Mouse (Mus musculus) MEL (cell line): ENCODE data around the gene Rtn4rl1. TPM values are rescaled to one million over a fixed set of nuclear protein-coding genes. Genes with fewer than 3 reads are reported as not detected.

Experiments
- DNase-seq: peaks from one replicate; pipeline ENCODE4 v3.0.0; 2011; ENCODE audit warnings: low read depth, low spot score
- H3K27ac ChIP-seq: 2 replicates; pipeline ENCODE4 v1.5.1; 2012; ENCODE audit warnings: low read depth, mild to moderate bottlenecking, control low read depth, low read length, moderate library complexity; ENCODE audit not compliant: control insufficient read depth
- H3K27me3 ChIP-seq, 2 experiments: fragments of 150-350 bp in 1 of 2; sonication (generic) in 1 of 2; 2 replicates each; pipeline ENCODE4 v1.6.1; 2012; ENCODE audit warnings: low read length in 2 of 2, mild to moderate bottlenecking in 2 of 2, improper control_type of control experiment in 1 of 2, moderate library complexity in 1 of 2; ENCODE audit not compliant: insufficient read depth in 2 of 2, control insufficient read depth in 1 of 2
- H3K36me3 ChIP-seq, 2 experiments: 2 replicates each; pipeline ENCODE4 v1.6.1; 2012 to 2014; ENCODE audit warnings: low read length in 2 of 2, improper control_type of control experiment in 1 of 2, inconsistent platforms in 1 of 2, mild to moderate bottlenecking in 1 of 2; ENCODE audit not compliant: insufficient read depth in 2 of 2, control insufficient read depth in 1 of 2
- H3K4me1 ChIP-seq, 2 experiments: fragments of 150-350 bp in 1 of 2; sonication (generic) in 1 of 2; 2 replicates each; pipeline ENCODE4 v1.6.1; 2012; ENCODE audit warnings: low read length in 2 of 2, improper control_type of control experiment in 1 of 2, mild to moderate bottlenecking in 1 of 2; ENCODE audit not compliant: insufficient read depth in 2 of 2, control insufficient read depth in 1 of 2
- H3K4me3 ChIP-seq, 2 experiments: fragments of 150-350 bp in 1 of 2; sonication (generic) in 1 of 2; 2 replicates each; pipeline ENCODE4 v1.5.1; 2012; ENCODE audit warnings: low read depth in 2 of 2, low read length in 2 of 2, mild to moderate bottlenecking in 2 of 2, moderate library complexity in 2 of 2, control low read depth in 1 of 2, improper control_type of control experiment in 1 of 2; ENCODE audit not compliant: control insufficient read depth in 1 of 2, insufficient read depth in 1 of 2
- H3K79me2 ChIP-seq: 2 replicates; pipeline ENCODE4 v1.6.1; 2012; ENCODE audit warnings: mild to moderate bottlenecking, low read length, moderate library complexity; ENCODE audit not compliant: control insufficient read depth, poor library complexity, insufficient read depth
- H3K9ac ChIP-seq: 2 replicates; pipeline ENCODE4 v1.6.1; 2012; ENCODE audit warnings: low read depth, mild to moderate bottlenecking, control low read depth, low read length, moderate library complexity; ENCODE audit not compliant: control insufficient read depth, poor library complexity, severe bottlenecking
- H3K9me3 ChIP-seq: fragments of 150-350 bp; sonication (generic); replicated peaks from 2 replicates; pipeline ENCODE4 v1.6.1; 2012; ENCODE audit warnings: mild to moderate bottlenecking, low read length, improper control_type of control experiment, moderate library complexity; ENCODE audit not compliant: insufficient read depth
- BHLHE40 ChIP-seq: IDR thresholded peaks from 2 replicates; pipeline ENCODE4 v1.6.1; 2012; ENCODE audit warnings: low read depth, mild to moderate bottlenecking, inconsistent platforms, low read length, improper control_type of control experiment, borderline replicate concordance
- CHD2 ChIP-seq: IDR thresholded peaks from 2 replicates; pipeline ENCODE4 v1.6.1; 2011; ENCODE audit warnings: low read length, improper control_type of control experiment
- CTCF ChIP-seq, 3 experiments: IDR thresholded peaks in 2 of 3; conservative IDR thresholded peaks in 1 of 3; 2 replicates each; pipeline ENCODE4 v1.5.1; 2011 to 2012; ENCODE audit warnings: low read length in 3 of 3, low read depth in 2 of 3, mild to moderate bottlenecking in 2 of 3, improper control_type of control experiment in 1 of 3, inconsistent platforms in 1 of 3, mixed read lengths in 1 of 3, moderate library complexity in 1 of 3; ENCODE audit not compliant: control insufficient read depth in 1 of 3, insufficient read depth in 1 of 3, poor library complexity in 1 of 3, severe bottlenecking in 1 of 3
- E2F4 ChIP-seq: IDR thresholded peaks from 2 replicates; pipeline ENCODE4 v1.6.1; 2011; ENCODE audit warnings: low read depth, low read length, improper control_type of control experiment, borderline replicate concordance
- ETS1 ChIP-seq: IDR thresholded peaks from 2 replicates; pipeline ENCODE4 v1.6.1; 2012; ENCODE audit warnings: low read depth, mild to moderate bottlenecking, inconsistent platforms, low read length, improper control_type of control experiment, moderate library complexity
- HCFC1 ChIP-seq: IDR thresholded peaks from 2 replicates; pipeline ENCODE4 v1.6.1; 2012; ENCODE audit warnings: low read depth, mild to moderate bottlenecking, inconsistent platforms, low read length, improper control_type of control experiment, moderate library complexity
- JUND ChIP-seq: IDR thresholded peaks from 2 replicates; pipeline ENCODE4 v1.6.1; 2011; ENCODE audit warnings: low read depth, mild to moderate bottlenecking, improper control_type of control experiment, low read length
- KAT2A ChIP-seq: conservative IDR thresholded peaks from 2 replicates; pipeline ENCODE4 v1.6.1; 2012; ENCODE audit warnings: low read depth, low read length, improper control_type of control experiment, inconsistent platforms
- MAFK ChIP-seq: IDR thresholded peaks from 2 replicates; pipeline ENCODE4 v1.6.1; 2011; ENCODE audit warnings: low read depth, mild to moderate bottlenecking, low read length, improper control_type of control experiment, borderline replicate concordance
- MAZ ChIP-seq: IDR thresholded peaks from 2 replicates; pipeline ENCODE4 v1.6.1; 2012; ENCODE audit warnings: low read depth, mild to moderate bottlenecking, inconsistent platforms, low read length, improper control_type of control experiment
- MEF2A ChIP-seq: IDR thresholded peaks from 2 replicates; pipeline ENCODE4 v1.6.1; 2014; ENCODE audit warnings: low read depth, mild to moderate bottlenecking, inconsistent platforms, low read length, improper control_type of control experiment; ENCODE audit not compliant: poor library complexity, insufficient replicate concordance, severe bottlenecking; ENCODE audit errors: extremely low read depth
- MYB ChIP-seq: IDR thresholded peaks from 2 replicates; pipeline ENCODE4 v1.6.1; 2011; ENCODE audit warnings: mild to moderate bottlenecking, low read depth, low read length, improper control_type of control experiment
- NELFE ChIP-seq: IDR thresholded peaks from 2 replicates; pipeline ENCODE4 v1.6.1; 2011; ENCODE audit warnings: low read depth, low read length, improper control_type of control experiment
- NRF1 ChIP-seq: IDR thresholded peaks from 2 replicates; pipeline ENCODE4 v1.6.1; 2014; ENCODE audit warnings: low read depth, mild to moderate bottlenecking, inconsistent platforms, low read length, improper control_type of control experiment, moderate library complexity; ENCODE audit not compliant: poor library complexity, insufficient read depth, severe bottlenecking
- POLR2A ChIP-seq, 2 experiments: IDR thresholded peaks; 2 replicates each; pipeline ENCODE4 v1.6.1; 2011 to 2012; ENCODE audit warnings: low read length in 2 of 2, mild to moderate bottlenecking in 2 of 2, control low read depth in 1 of 2, improper control_type of control experiment in 1 of 2, low read depth in 1 of 2, moderate library complexity in 1 of 2; ENCODE audit not compliant: control insufficient read depth in 1 of 2, insufficient read depth in 1 of 2, poor library complexity in 1 of 2
- RAD21 ChIP-seq: IDR thresholded peaks from 2 replicates; pipeline ENCODE4 v1.6.1; 2011; ENCODE audit warnings: mild to moderate bottlenecking, low read depth, low read length, improper control_type of control experiment
- RCOR1 ChIP-seq: IDR thresholded peaks from 2 replicates; pipeline ENCODE4 v1.6.1; 2012; ENCODE audit warnings: low read depth, mild to moderate bottlenecking, inconsistent platforms, low read length, improper control_type of control experiment
- SMC3 ChIP-seq: IDR thresholded peaks from 2 replicates; pipeline ENCODE4 v1.6.1; 2011; ENCODE audit warnings: low read depth, low read length, improper control_type of control experiment
- TAL1 ChIP-seq: IDR thresholded peaks from 2 replicates; pipeline ENCODE4 v1.6.1; 2012; ENCODE audit warnings: mild to moderate bottlenecking, inconsistent platforms, low read length, moderate library complexity, mixed read lengths
- TBP ChIP-seq: IDR thresholded peaks from 2 replicates; pipeline ENCODE4 v1.8.0; 2011; ENCODE audit warnings: low read depth, low read length, improper control_type of control experiment
- TCF12 ChIP-seq: IDR thresholded peaks from 2 replicates; pipeline ENCODE4 v1.6.1; 2014; ENCODE audit warnings: low read depth, mild to moderate bottlenecking, inconsistent platforms, low read length, improper control_type of control experiment, moderate library complexity
- UBTF ChIP-seq: IDR thresholded peaks from 2 replicates; pipeline ENCODE4 v1.6.1; 2012; ENCODE audit warnings: low read depth, mild to moderate bottlenecking, inconsistent platforms, low read length, improper control_type of control experiment, moderate library complexity, borderline replicate concordance; ENCODE audit not compliant: insufficient read depth
- USF2 ChIP-seq, 2 experiments: IDR thresholded peaks; 2 replicates each; pipeline ENCODE4 v1.6.1; 2011 to 2012; ENCODE audit warnings: improper control_type of control experiment in 2 of 2, low read length in 2 of 2, borderline replicate concordance in 1 of 2, inconsistent platforms in 1 of 2, low read depth in 1 of 2, mild to moderate bottlenecking in 1 of 2; ENCODE audit not compliant: insufficient read depth in 1 of 2
- ZKSCAN1 ChIP-seq: IDR thresholded peaks from 2 replicates; pipeline ENCODE4 v1.6.1; 2012; ENCODE audit warnings: low read depth, mild to moderate bottlenecking, inconsistent platforms, low read length, improper control_type of control experiment, moderate library complexity
- ZMIZ1 ChIP-seq: IDR thresholded peaks from 2 replicates; pipeline ENCODE4 v1.6.1; 2012; ENCODE audit warnings: low read depth, mild to moderate bottlenecking, inconsistent platforms, low read length, improper control_type of control experiment, moderate library complexity
- ZNF384 ChIP-seq: IDR thresholded peaks from 2 replicates; pipeline ENCODE4 v1.6.1; 2012; ENCODE audit warnings: low read depth, mild to moderate bottlenecking, inconsistent platforms, low read length, improper control_type of control experiment
- polyA plus RNA-seq, 2 experiments: library from polyadenylated mRNA; stranded (reverse) in 1 of 2; unstranded in 1 of 2; fragments of >175 nt in 1 of 2; fragments of >200 nt in 1 of 2; gene quantifications; 2 replicates each; pipeline versions ENCODE4 v1.2.1 to v1.2.4; 2012; ENCODE audit warnings: low replicate concordance in 2 of 2, low read depth in 1 of 2; ENCODE audit not compliant: insufficient read length in 2 of 2, insufficient read depth in 1 of 2, missing spikeins in 1 of 2
- total RNA-seq: library from RNA; depleted of rRNA; stranded (reverse); fragments of 300-350 nt; gene quantifications from 2 replicates; pipeline ENCODE4 v1.2.3, GENCODE M21; 2012

The Rtn4rl1 gene
- total and polyA plus RNA-seq, 3 experiments, result 0.35 to 2.6 TPM; not detected in 1

DNA sequence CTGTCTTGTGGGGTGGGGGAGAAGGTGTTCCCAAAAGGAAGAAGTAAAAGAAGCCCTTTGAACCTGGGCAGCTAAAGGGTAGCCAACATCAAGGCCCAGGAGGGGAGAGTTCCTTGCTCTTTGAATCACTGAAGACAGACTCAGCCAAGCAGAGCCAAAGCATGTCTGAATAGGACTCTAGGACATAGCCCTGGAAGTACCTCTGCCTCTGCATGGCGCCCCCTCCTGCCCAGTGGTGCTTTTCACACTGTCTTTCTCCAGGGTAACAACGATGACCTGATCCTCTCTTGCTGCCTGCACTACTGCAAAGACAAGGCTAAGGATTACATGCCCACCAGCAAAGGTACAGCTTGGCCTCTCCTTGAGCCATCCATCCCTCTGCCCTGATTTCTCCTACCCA lies 34.0 kb upstream of the Rtn4rl1 start:
- peaks cover 0 to 10% of the 10 kb centered on the region in 2 experiments; a peak in 2 of 4 replicates for H3K36me3 ChIP-seq
- H3K27me3 ChIP-seq, result no peaks in the 10 kb centered on the region
- H3K4me1 ChIP-seq, result peaks cover 0 to 6% of the 10 kb centered on the region in 2 experiments; a peak in 2 of 4 replicates
- DNase-seq, result peak; percentile 70
- H3K9me3 ChIP-seq, result no peaks in the 10 kb centered on the region
- H3K79me2 ChIP-seq, result no peaks in the 10 kb centered on the region
- TF ChIP-seq E2F4 (no peak), UBTF (no peak), SMC3 (peak; percentile 82), CTCF (IDR thresholded peaks at IDR 0.05 in 2 of 3, conservative IDR thresholded peaks at IDR 0.05 in 1 of 3; ENCODE audit: control insufficient read depth in 1 of 3, insufficient read depth in 1 of 3, low read depth in 2 of 3, low read length in 3 of 3, poor library complexity in 1 of 3, severe bottlenecking in 1 of 3) (peak; percentile 60 to 83 (median 74)), ZMIZ1 (no peak), JUND (no peak), ZKSCAN1 (no peak), KAT2A (no peak), ETS1 (no peak), RCOR1 (no peak), MAFK (no peak), TBP (no peak), MAZ (no peak), NELFE (no peak), HCFC1 (no peak), MYB (no peak), MEF2A (no peak), TCF12 (no peak), USF2 (IDR thresholded peaks at IDR 0.05; ENCODE audit: borderline replicate concordance in 1 of 2, insufficient read depth in 1 of 2, low read depth in 1 of 2, low read length in 2 of 2) (no peak), NRF1 (no peak), POLR2A (IDR thresholded peaks at IDR 0.05; ENCODE audit: control insufficient read depth in 1 of 2, insufficient read depth in 1 of 2, low read depth in 1 of 2, low read length in 2 of 2, poor library complexity in 1 of 2) (no peak), CHD2 (no peak), RAD21 (peak; percentile 48), ZNF384 (no peak), TAL1 (no peak), BHLHE40 (no peak)
- H3K27ac ChIP-seq, result no peak overlapping the region
- H3K4me3 ChIP-seq, result no peak overlapping the region
- no peak overlapping the region for H3K9ac ChIP-seq
